Mouse (Mus musculus): ENCODE measurements around the gene Lsm4.

DNA sequence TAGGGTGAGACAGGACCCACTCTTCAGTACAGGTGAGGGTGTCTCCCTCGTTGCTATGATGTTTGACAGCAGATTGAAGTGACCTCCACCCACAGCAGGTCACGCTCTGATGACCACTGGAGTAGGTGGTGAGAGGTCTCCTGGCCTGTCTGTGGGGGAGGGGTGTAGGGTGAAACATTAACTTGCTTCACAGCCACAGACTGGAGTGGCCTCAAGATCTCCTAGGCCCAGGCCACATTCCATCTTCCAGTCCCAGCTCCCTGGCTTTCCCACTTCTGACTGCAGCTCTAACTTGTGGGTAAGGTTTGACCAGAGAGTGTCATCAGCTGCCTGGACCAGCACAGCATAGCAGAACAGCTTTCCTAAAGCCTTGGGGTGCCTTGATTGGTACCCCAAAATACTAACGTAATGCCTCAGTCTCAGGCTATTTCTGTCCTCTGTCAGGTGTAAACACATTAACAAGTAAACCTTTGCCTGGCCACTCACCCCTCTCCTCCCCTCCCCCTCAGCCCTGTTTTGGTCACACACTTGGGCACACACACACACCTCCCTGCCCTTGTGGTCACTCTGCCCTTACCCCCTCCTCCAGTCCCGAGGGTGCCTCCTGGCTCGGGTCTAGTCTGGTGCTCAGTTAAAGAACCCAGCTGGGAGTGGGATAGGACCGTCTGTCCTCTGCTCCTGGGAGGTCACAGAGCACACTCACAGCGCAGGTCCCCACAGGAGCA is 50.6 kb downstream of the Lsm4 start, which contains the start of gene Pde4c:
- no peak for TF ChIP-seq CTCF (conservative IDR thresholded peaks at IDR 0.05; ENCODE audit: low read length)
- TF ChIP-seq NANOG (IDR thresholded peaks at IDR 0.05; ENCODE audit: borderline replicate concordance, low read length), result no peak
- TF ChIP-seq POU5F1 (IDR thresholded peaks at IDR 0.05; ENCODE audit: borderline replicate concordance, low read length), result no peak

Measured in E14TG2a.4 (cell line).